Mouse (Mus musculus): Measurements from ENCODE around the gene Ltbp4. TPM values are rescaled to one million over a fixed set of nuclear protein-coding genes. Genes with fewer than 3 reads are reported as not detected.

Gene Ltbp4
- polyA plus RNA-seq, 1 experiment from 2014 or later: 85.5 TPM

GRCm38 (mm10) chr7:27310996-27311535 is 26.4 kb downstream of the Ltbp4 start:
- Histone ChIP-seq H3K27ac (replicated peaks) (no peak overlapping the region), H3K9ac (no peak overlapping the region), H3K9me3 (replicated peaks) (peaks cover 11% of the 10 kb centered on the region; the same call in 1 of the 2 replicates), H3K4me2 (replicated peaks) (no peak overlapping the region), H3K4me1 (peaks cover 14% of the 10 kb centered on the region), H3K4me3 (replicated peaks) (no peak overlapping the region), H3K27me3 (peaks cover 5% of the 10 kb centered on the region; the same call in 1 of the 2 replicates), H3K36me3 (peaks cover 27% of the 10 kb centered on the region)
- WGBS: 44% methylated on average over 8 of the region's 8 CpGs
- ATAC-seq (ENCODE audit: insufficient number of reproducible peaks, low FRiP score, low TSS enrichment, low read depth): no peak

GRCm38 (mm10) chr7:27310306-27310705 is 27.2 kb downstream of the Ltbp4 start:
- H3K4me1 ChIP-seq: peaks cover 14% of the 10 kb centered on the region
- 0 out of 2 replicates have a peak, but pooled peaks have one; percentile 11 for ATAC-seq (ENCODE audit: insufficient number of reproducible peaks, low FRiP score, low TSS enrichment, low read depth)
- no peak overlapping the region for H3K9ac ChIP-seq
- peaks cover 11% of the 10 kb centered on the region; the same call in 1 of the 2 replicates for H3K9me3 ChIP-seq (replicated peaks)
- WGBS: 9% methylated on average over 17 of the region's 17 CpGs
- H3K27ac ChIP-seq (replicated peaks): peak overlapping the region; percentile 53
- H3K4me3 ChIP-seq (replicated peaks): 0 out of 2 replicates have a peak overlapping the region, but pooled peaks have one; percentile 6
- peak overlapping the region; percentile 30 for H3K4me2 ChIP-seq (replicated peaks)
- peaks cover 28% of the 10 kb centered on the region for H3K36me3 ChIP-seq
- H3K27me3 ChIP-seq: peaks cover 5% of the 10 kb centered on the region; the same call in 1 of the 2 replicates

DNA sequence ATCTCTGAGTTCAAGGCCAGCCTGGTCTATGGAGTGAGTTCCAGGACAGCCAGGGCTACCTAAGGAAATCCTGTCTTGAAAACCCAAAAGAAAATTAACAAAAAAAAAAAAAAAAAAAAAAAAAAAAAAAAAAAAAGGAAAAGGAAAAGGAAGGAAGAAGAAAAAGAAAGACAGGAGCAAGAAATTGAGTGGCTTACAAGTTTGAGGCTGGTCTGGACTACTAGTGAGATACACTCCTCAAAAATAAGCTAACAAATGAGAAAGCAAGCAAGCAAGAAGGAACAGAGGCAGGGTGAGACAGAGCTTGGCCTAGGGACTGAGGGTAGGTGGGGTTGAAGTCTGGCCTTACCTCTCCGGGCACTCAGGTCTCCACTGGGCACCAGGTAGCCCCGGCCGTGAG is 27.7 kb downstream of the Ltbp4 start:
- peaks cover 14% of the 10 kb centered on the region for H3K4me1 ChIP-seq
- peaks cover 28% of the 10 kb centered on the region for H3K36me3 ChIP-seq

GRCm38 (mm10) chr7:27308821-27309549 is 28.5 kb downstream of the Ltbp4 start:
- peaks cover 5% of the 10 kb centered on the region; the same call in 1 of the 2 replicates for H3K27me3 ChIP-seq
- peak overlapping the region; percentile 40; the same call in 1 of the 2 replicates for H3K27ac ChIP-seq (replicated peaks)
- H3K36me3 ChIP-seq: peaks cover 21% of the 10 kb centered on the region
- peaks cover 14% of the 10 kb centered on the region for H3K4me1 ChIP-seq
- no peak for ATAC-seq (ENCODE audit: insufficient number of reproducible peaks, low FRiP score, low TSS enrichment, low read depth)
- peak overlapping the region; percentile 46 for H3K4me2 ChIP-seq (replicated peaks)
- peaks cover 7% of the 10 kb centered on the region; the same call in 1 of the 2 replicates for H3K9me3 ChIP-seq (replicated peaks)
- H3K9ac ChIP-seq: no peak overlapping the region
- H3K4me3 ChIP-seq (replicated peaks): peak overlapping the region; percentile 29
- WGBS: 8% methylated on average over 28 of the region's 28 CpGs

More for the DNA sequence above, 27.7 kb downstream of the Ltbp4 start:
- 73% methylated on average over 3 of the region's 3 CpGs for WGBS
- peaks cover 11% of the 10 kb centered on the region; the same call in 1 of the 2 replicates for H3K9me3 ChIP-seq (replicated peaks)
- no peak overlapping the region for H3K9ac ChIP-seq
- peak overlapping the region; percentile 30; the same call in 1 of the 2 replicates for H3K4me2 ChIP-seq (replicated peaks)
- H3K4me3 ChIP-seq (replicated peaks): 0 out of 2 replicates have a peak overlapping the region, but pooled peaks have one; percentile 6
- peak overlapping the region; percentile 53 for H3K27ac ChIP-seq (replicated peaks)
- peaks cover 5% of the 10 kb centered on the region; the same call in 1 of the 2 replicates for H3K27me3 ChIP-seq
- no peak for ATAC-seq (ENCODE audit: insufficient number of reproducible peaks, low FRiP score, low TSS enrichment, low read depth)

DNA sequence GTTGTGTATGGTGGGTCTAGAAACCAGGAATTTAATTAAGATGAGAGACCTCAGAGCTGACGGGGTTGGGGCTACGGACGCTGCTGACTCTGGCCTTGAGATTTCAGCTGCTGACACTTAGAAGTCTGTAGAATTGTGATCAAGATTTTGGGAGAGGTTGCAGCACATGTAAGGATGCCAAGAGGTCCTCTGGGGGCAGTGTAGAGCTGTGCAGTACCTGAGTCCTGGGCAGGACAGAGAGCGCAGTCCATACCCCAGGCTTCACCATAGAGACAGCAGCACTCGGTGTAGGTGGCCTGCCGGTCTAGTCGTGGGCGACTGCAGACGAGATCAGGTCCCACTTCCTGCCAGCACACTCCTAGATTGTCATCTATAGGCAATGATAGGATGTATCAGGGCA is 29.9 kb downstream of the Ltbp4 start:
- Histone ChIP-seq H3K4me2 (replicated peaks) (no peak overlapping the region), H3K4me3 (replicated peaks) (no peak overlapping the region), H3K27me3 (peaks cover 5% of the 10 kb centered on the region; the same call in 1 of the 2 replicates), H3K9ac (no peak overlapping the region), H3K36me3 (0 out of 2 replicates have a peak, but pooled peaks cover 8% of the 10 kb centered on the region), H3K4me1 (peaks cover 14% of the 10 kb centered on the region), H3K27ac (replicated peaks) (no peak overlapping the region), H3K9me3 (replicated peaks) (no peaks in the 10 kb centered on the region)
- ATAC-seq (ENCODE audit: insufficient number of reproducible peaks, low FRiP score, low TSS enrichment, low read depth): no peak
- WGBS: 61% methylated on average over 9 of the region's 9 CpGs

GRCm38 (mm10) chr7:27306161-27307160 is 31.0 kb downstream of the Ltbp4 start:
- Histone ChIP-seq H3K4me3 (replicated peaks) (no peak overlapping the region), H3K36me3 (0 out of 2 replicates have a peak, but pooled peaks cover 8% of the 10 kb centered on the region), H3K9ac (no peak overlapping the region), H3K4me2 (replicated peaks) (no peak overlapping the region), H3K27ac (replicated peaks) (no peak overlapping the region), H3K27me3 (peaks cover 7% of the 10 kb centered on the region; the same call in 1 of the 2 replicates), H3K4me1 (peaks cover 17% of the 10 kb centered on the region), H3K9me3 (replicated peaks) (no peaks in the 10 kb centered on the region)
- no peak for ATAC-seq (ENCODE audit: insufficient number of reproducible peaks, low FRiP score, low TSS enrichment, low read depth)
- WGBS: 74% methylated on average over 24 of the region's 24 CpGs

GRCm38 (mm10) chr7:27305091-27305730 is 32.3 kb downstream of the Ltbp4 start:
- H3K27me3 ChIP-seq: 0 out of 2 replicates have a peak, but pooled peaks cover 2% of the 10 kb centered on the region
- H3K9me3 ChIP-seq (replicated peaks): no peaks in the 10 kb centered on the region
- peaks cover 13% of the 10 kb centered on the region for H3K4me1 ChIP-seq
- 83% methylated on average over 17 of the region's 17 CpGs for WGBS
- ATAC-seq (ENCODE audit: insufficient number of reproducible peaks, low FRiP score, low TSS enrichment, low read depth): no peak
- H3K4me3 ChIP-seq (replicated peaks): no peak overlapping the region
- 0 out of 2 replicates have a peak, but pooled peaks cover 8% of the 10 kb centered on the region for H3K36me3 ChIP-seq
- no peak overlapping the region for H3K4me2 ChIP-seq (replicated peaks)
- H3K9ac ChIP-seq: no peak overlapping the region
- H3K27ac ChIP-seq (replicated peaks): no peak overlapping the region

DNA sequence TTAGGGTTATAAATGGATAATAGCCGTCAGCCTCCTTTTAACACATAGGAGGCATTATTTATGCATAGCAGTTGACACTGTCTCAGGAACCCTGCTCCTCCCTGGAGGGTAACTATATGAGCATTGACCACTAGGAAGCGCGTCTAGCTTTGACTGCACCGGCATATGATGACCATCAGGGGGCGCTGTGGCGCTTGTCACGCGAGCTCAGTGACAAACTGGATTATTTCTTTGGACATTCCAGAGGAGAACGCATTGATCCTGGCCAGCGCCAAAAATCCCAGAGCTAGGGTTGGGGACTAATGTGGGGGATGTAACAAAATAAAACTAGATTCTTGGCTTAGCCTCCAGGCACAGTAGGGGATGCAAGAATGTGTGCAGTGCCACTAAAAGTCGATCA is 35.3 kb downstream of the Ltbp4 start:
- H3K27ac ChIP-seq (replicated peaks): no peak overlapping the region
- H3K9me3 ChIP-seq (replicated peaks): no peaks in the 10 kb centered on the region
- ATAC-seq (ENCODE audit: insufficient number of reproducible peaks, low FRiP score, low TSS enrichment, low read depth): no peak
- H3K9ac ChIP-seq: no peak overlapping the region
- no peak overlapping the region for H3K4me2 ChIP-seq (replicated peaks)
- H3K4me3 ChIP-seq (replicated peaks): no peak overlapping the region
- H3K27me3 ChIP-seq: 0 out of 2 replicates have a peak, but pooled peaks cover 2% of the 10 kb centered on the region
- peaks cover 6% of the 10 kb centered on the region; the same call in 1 of the 2 replicates for H3K4me1 ChIP-seq
- H3K36me3 ChIP-seq: 0 out of 2 replicates have a peak, but pooled peaks cover 4% of the 10 kb centered on the region
- 5% methylated on average over 11 of the region's 11 CpGs for WGBS

DNA sequence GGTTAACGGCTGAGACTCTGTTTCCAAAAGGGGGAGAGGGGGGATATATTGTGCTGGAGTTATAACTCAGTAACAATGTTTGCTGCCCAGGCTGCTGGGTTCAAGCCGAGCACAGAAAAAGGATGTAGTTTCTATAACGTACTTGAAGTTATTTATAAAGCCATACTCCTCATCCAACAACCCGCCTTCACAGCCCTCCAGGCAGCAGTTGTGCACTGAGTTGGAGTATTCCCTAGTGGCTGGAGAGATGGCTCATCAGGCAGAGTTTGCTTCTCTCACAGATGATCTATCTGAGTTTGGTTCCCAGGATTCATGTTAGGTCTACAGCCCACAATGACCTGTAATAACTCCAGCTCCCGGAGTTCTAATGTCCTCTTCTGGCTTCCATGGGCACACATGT is 36.7 kb downstream of the Ltbp4 start:
- ATAC-seq (ENCODE audit: insufficient number of reproducible peaks, low FRiP score, low TSS enrichment, low read depth): no peak
- Histone ChIP-seq H3K4me2 (replicated peaks) (no peak overlapping the region), H3K27ac (replicated peaks) (no peak overlapping the region), H3K36me3 (no peaks in the 10 kb centered on the region), H3K9me3 (replicated peaks) (no peaks in the 10 kb centered on the region), H3K4me1 (peaks cover 6% of the 10 kb centered on the region; the same call in 1 of the 2 replicates), H3K9ac (no peak overlapping the region), H3K27me3 (0 out of 2 replicates have a peak, but pooled peaks cover 2% of the 10 kb centered on the region), H3K4me3 (replicated peaks) (no peak overlapping the region)
- 77% methylated on average over 5 of the region's 5 CpGs for WGBS

GRCm38 (mm10) chr7:27300351-27300750 is 37.1 kb downstream of the Ltbp4 start:
- Histone ChIP-seq H3K4me3 (replicated peaks) (no peak overlapping the region), H3K36me3 (no peaks in the 10 kb centered on the region), H3K4me2 (replicated peaks) (no peak overlapping the region), H3K4me1 (peaks cover 6% of the 10 kb centered on the region; the same call in 1 of the 2 replicates), H3K27me3 (0 out of 2 replicates have a peak, but pooled peaks cover 2% of the 10 kb centered on the region), H3K9me3 (replicated peaks) (no peaks in the 10 kb centered on the region), H3K27ac (replicated peaks) (no peak overlapping the region), H3K9ac (no peak overlapping the region)
- no peak for ATAC-seq (ENCODE audit: insufficient number of reproducible peaks, low FRiP score, low TSS enrichment, low read depth)
- WGBS: 86% methylated on average over 4 of the region's 4 CpGs
